Mouse (Mus musculus): Measurements from ENCODE around the gene Rab22a.

DNA sequence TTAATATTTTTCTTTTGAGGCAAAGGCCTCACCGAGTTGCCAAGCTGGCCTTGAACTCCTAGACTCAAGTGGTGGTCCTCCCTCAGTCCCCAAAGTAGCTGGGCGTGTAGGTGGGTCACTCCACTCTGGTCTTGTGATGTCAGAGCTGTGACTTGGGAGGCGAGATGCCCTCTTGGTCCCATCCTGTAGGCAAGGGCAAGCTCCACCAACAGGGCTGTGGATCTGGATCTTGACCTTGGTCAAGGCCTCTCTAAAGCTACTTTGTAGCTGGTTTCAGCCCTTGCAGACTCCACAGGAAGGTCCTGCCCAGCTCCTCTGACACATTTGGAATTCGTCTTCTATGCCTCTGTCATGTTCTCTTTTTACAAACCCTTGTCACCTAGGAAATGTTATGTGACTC is 66.3 kb downstream of the Rab22a start:
- TF ChIP-seq POLR2A (IDR thresholded peaks at IDR 0.05; ENCODE audit: low read depth, low read length), result no peak
- no peak for TF ChIP-seq CTCF (conservative IDR thresholded peaks at IDR 0.05 in 1 of 2, IDR thresholded peaks at IDR 0.05 in 1 of 2; ENCODE audit: low read depth in 2 of 2, low read length in 2 of 2)
- no peak for TF ChIP-seq RAD21 (IDR thresholded peaks at IDR 0.05; ENCODE audit: low read depth, low read length)
- no peak for TF ChIP-seq RCOR1 (conservative IDR thresholded peaks at IDR 0.05; ENCODE audit: low read depth, low read length)
- TF ChIP-seq E2F4 (IDR thresholded peaks at IDR 0.05; ENCODE audit: insufficient replicate concordance, low read depth, low read length), result no peak
- no peak for TF ChIP-seq EP300 (IDR thresholded peaks at IDR 0.05; ENCODE audit: low read length)
- TF ChIP-seq MYC (IDR thresholded peaks at IDR 0.05; ENCODE audit: low read depth, low read length), result no peak
- no peak for TF ChIP-seq MAX (IDR thresholded peaks at IDR 0.05; ENCODE audit: low read length)
- no peak for TF ChIP-seq TBP (conservative IDR thresholded peaks at IDR 0.05; ENCODE audit: low read depth, low read length)
- TF ChIP-seq ZNF384 (IDR thresholded peaks at IDR 0.05; ENCODE audit: low read depth, low read length), result no peak
